Mouse (Mus musculus): ENCODE data around the gene Psmc3.

Psmc3 gene

GRCm38 (mm10) chr2:91053181-91053933 lies 452 bp upstream of the Psmc3 start:
- DNase-seq (ENCODE audit: extremely low read depth, low read depth, low spot score) = no peak

GRCm38 (mm10) chr2:91058435-91058834 lies 4.6 kb downstream of the Psmc3 start:
- no peak for DNase-seq (ENCODE audit: extremely low read depth, low read depth, low spot score)

- DNase-seq (ENCODE audit: extremely low read depth, low read depth, low spot score) = no peak
Observed at GRCm38 (mm10) chr2:91059376-91059775, 5.6 kb downstream of the Psmc3 start.

- DNase-seq (ENCODE audit: extremely low read depth, low read depth, low spot score) = no peak
Observed at GRCm38 (mm10) chr2:91060544-91061355, 6.9 kb downstream of the Psmc3 start.

GRCm38 (mm10) chr2:91061849-91062481 lies 8.2 kb downstream of the Psmc3 start:
- no peak for DNase-seq (ENCODE audit: extremely low read depth, low read depth, low spot score)

GRCm38 (mm10) chr2:91062779-91063606 lies 9.2 kb downstream of the Psmc3 start:
- DNase-seq (ENCODE audit: extremely low read depth, low read depth, low spot score) = no peak

GRCm38 (mm10) chr2:91064211-91064610 lies 10.4 kb downstream of the Psmc3 start:
- DNase-seq (ENCODE audit: extremely low read depth, low read depth, low spot score) = no peak

GRCm38 (mm10) chr2:91065544-91065943 lies 11.7 kb downstream of the Psmc3 start:
- no peak for DNase-seq (ENCODE audit: extremely low read depth, low read depth, low spot score)

- DNase-seq (ENCODE audit: extremely low read depth, low read depth, low spot score) = no peak
Observed at GRCm38 (mm10) chr2:91066455-91066854, 12.6 kb downstream of the Psmc3 start.

GRCm38 (mm10) chr2:91068162-91068871 lies 14.5 kb downstream of the Psmc3 start:
- DNase-seq (ENCODE audit: extremely low read depth, low read depth, low spot score) = no peak

GRCm38 (mm10) chr2:91068872-91069165 lies 15.0 kb downstream of the Psmc3 start:
- DNase-seq (ENCODE audit: extremely low read depth, low read depth, low spot score) = no peak

GRCm38 (mm10) chr2:91069306-91070000 lies 15.6 kb downstream of the Psmc3 start:
- DNase-seq (ENCODE audit: extremely low read depth, low read depth, low spot score) = no peak

GRCm38 (mm10) chr2:91070076-91070800 lies 16.4 kb downstream of the Psmc3 start, which contains the start of gene Slc39a13:
TSS of gene Slc39a13 (minus strand) at chr2:91070417.
- no peak for DNase-seq (ENCODE audit: extremely low read depth, low read depth, low spot score)

- DNase-seq (ENCODE audit: extremely low read depth, low read depth, low spot score) = no peak
Observed at GRCm38 (mm10) chr2:91071059-91071458, 17.2 kb downstream of the Psmc3 start.

GRCm38 (mm10) chr2:91072092-91072491 lies 18.3 kb downstream of the Psmc3 start:
- DNase-seq (ENCODE audit: extremely low read depth, low read depth, low spot score) = no peak

- no peak for DNase-seq (ENCODE audit: extremely low read depth, low read depth, low spot score)
Observed at GRCm38 (mm10) chr2:91077957-91078313, 24.1 kb downstream of the Psmc3 start.

GRCm38 (mm10) chr2:91078314-91079025 lies 24.7 kb downstream of the Psmc3 start:
- no peak for DNase-seq (ENCODE audit: extremely low read depth, low read depth, low spot score)

- DNase-seq (ENCODE audit: extremely low read depth, low read depth, low spot score) = no peak
Observed at GRCm38 (mm10) chr2:91079026-91079384, 25.2 kb downstream of the Psmc3 start.

Measured in fat pad, adult 2 months (tissue).